Mouse (Mus musculus) spleen, adult 2 months (tissue): Measurements from ENCODE around the gene Gm20431. TPM values are rescaled to one million over a fixed set of nuclear protein-coding genes. Genes with fewer than 3 reads are reported as not detected.
"Not testable (repeated sequence)": the region's sequence is repeated elsewhere in the genome, so short reads cannot be mapped to it uniquely, and the experiment has no call there.

Experiments
- DNase-seq, 2 experiments: peaks; one replicate each; pipeline versions ENCODE4 v3.0.0 to v3.0.0-alpha.2; 2012 to 2021; ENCODE audit warnings: low spot score in 2 of 2, low read depth in 1 of 2
- H3K27ac ChIP-seq: fragments of 200-500 bp; 2 replicates; pipeline ENCODE4 v1.5.1; 2012; ENCODE audit warnings: low read length, inconsistent platforms; ENCODE audit not compliant: insufficient read depth
- H3K27me3 ChIP-seq: fragments of 200-500 bp; 2 replicates; pipeline ENCODE4 v1.6.1; 2012; ENCODE audit warnings: mild to moderate bottlenecking, moderate library complexity, low read length, inconsistent platforms; ENCODE audit not compliant: control insufficient read depth, insufficient read depth
- H3K36me3 ChIP-seq: fragments of 200-500 bp; 2 replicates; pipeline ENCODE4 v1.6.1; 2012; ENCODE audit warnings: mild to moderate bottlenecking, low read length, inconsistent platforms; ENCODE audit not compliant: control insufficient read depth, insufficient read depth
- H3K4me1 ChIP-seq: fragments of 200-500 bp; 2 replicates; pipeline ENCODE4 v1.6.1; 2011; ENCODE audit warnings: inconsistent platforms; ENCODE audit not compliant: control insufficient read depth, insufficient read depth, insufficient read length
- H3K4me3 ChIP-seq: fragments of 200-500 bp; 2 replicates; pipeline ENCODE4 v1.5.1; 2011; ENCODE audit warnings: mild to moderate bottlenecking, inconsistent platforms; ENCODE audit not compliant: insufficient read depth, insufficient read length; ENCODE audit errors: extremely low read depth
- CTCF ChIP-seq: fragments of 200-500 bp; IDR thresholded peaks from 2 replicates; pipeline ENCODE4 v1.5.1; 2011; ENCODE audit warnings: mild to moderate bottlenecking, inconsistent platforms; ENCODE audit not compliant: insufficient read depth, insufficient read length, insufficient replicate concordance; ENCODE audit errors: extremely low read depth
- POLR2A ChIP-seq: fragments of 200-500 bp; IDR thresholded peaks from 2 replicates; pipeline ENCODE4 v1.6.1; 2011; ENCODE audit warnings: low read depth, low read length, inconsistent platforms
- WGBS: fragments of 180-500 bp; shearing (Covaris S2); methylation state at CpG from one replicate; pipeline ENCODE4 v1.1.7; 2018; 5-methylcytosine and 5-hydroxymethylcytosine counted together
- polyA plus RNA-seq: library from polyadenylated mRNA; depleted of rRNA; stranded (reverse); fragments of >200 nt; gene quantifications from 2 replicates; pipeline ENCODE4 v1.2.3, GENCODE M21; 2012

The Gm20431 gene
- polyA plus RNA-seq, 1 experiment = 13.2 TPM

DNA sequence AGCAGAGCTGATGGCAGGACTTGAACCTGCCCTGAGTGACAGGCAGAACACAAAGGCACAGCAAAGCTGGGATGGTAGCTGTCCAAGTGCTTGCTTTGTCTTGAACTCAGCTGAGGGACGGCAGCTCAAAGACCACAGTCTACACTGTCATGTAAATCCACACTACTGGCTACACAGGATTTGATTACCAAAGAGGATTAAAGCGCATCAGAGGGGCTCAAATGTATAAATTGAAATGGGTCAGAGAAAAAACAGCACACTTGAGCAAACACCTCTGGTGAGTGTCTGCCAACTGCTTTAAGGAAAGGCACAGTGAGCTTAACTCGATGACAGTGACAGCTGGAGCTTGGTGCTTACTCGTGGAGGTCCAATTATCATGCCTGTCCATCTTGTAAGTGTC, 43.8 kb downstream of the Gm20431 start:
- DNase-seq = no peak
- 90% methylated on average over 4 of the region's 4 CpGs for WGBS
- peaks cover 18% of the 10 kb centered on the region; the same call in 1 of the 2 replicates for H3K4me1 ChIP-seq
- no peaks in the 10 kb centered on the region for H3K27me3 ChIP-seq
- TF ChIP-seq CTCF = no peak
- TF ChIP-seq POLR2A = no peak
- peaks cover 19% of the 10 kb centered on the region for H3K36me3 ChIP-seq
- H3K27ac ChIP-seq = no peak overlapping the region
- H3K4me3 ChIP-seq = no peak overlapping the region

DNA sequence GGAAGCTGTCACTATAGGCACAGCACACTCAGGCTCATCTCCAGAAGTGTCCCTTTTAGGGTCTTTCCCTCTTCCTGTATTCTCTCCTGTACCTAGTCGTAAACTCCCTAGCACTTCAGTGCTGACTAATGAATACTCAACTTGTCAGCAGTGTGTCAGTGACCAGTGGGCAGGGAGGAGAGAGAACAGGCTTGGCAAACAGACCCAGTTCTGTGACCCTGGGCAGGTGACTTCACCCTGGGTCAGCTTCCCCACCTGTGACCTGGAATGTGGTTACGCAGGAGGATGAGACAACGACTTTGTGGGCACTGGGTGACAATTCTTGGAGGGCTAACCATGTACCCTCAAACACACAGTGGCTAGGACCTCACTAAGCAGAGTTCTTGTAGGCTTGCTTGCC, 44.3 kb downstream of the Gm20431 start:
- no peak overlapping the region for H3K4me3 ChIP-seq
- no peaks in the 10 kb centered on the region for H3K27me3 ChIP-seq
- 81% methylated on average over 3 of the region's 3 CpGs for WGBS
- no peak overlapping the region for H3K27ac ChIP-seq
- TF ChIP-seq CTCF (no peak), POLR2A (no peak)
- H3K4me1 ChIP-seq = peaks cover 15% of the 10 kb centered on the region; the same call in 1 of the 2 replicates
- DNase-seq = no peak
- peaks cover 22% of the 10 kb centered on the region for H3K36me3 ChIP-seq

DNA sequence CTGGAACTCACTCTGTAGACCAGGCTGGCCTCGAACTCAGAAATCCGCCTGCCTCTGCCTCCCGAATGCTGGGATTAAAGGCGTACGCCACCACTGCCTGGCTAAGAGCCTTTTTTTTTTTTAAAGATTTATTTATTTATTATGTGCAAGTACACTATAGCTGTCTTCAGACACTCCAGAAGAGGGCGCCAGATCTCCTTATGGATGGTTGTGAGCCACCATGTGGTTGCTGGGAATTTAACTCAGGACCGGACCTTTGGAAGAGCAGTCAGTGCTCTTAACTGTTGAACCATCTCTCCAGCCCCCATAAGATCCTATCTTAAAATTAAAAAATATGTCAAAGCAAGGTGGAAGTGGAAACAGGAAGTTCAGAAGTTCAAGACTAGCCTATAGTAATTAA, 48.0 kb downstream of the Gm20431 start:
- DNase-seq, H3K4me1 ChIP-seq, H3K4me3 ChIP-seq, H3K27ac ChIP-seq, H3K27me3 ChIP-seq: not testable (repeated sequence)
- 98% methylated on average over 7 of the region's 7 CpGs for whole genome bisulfite sequencing
- peaks cover 33% of the 10 kb centered on the region for H3K36me3 ChIP-seq

DNA sequence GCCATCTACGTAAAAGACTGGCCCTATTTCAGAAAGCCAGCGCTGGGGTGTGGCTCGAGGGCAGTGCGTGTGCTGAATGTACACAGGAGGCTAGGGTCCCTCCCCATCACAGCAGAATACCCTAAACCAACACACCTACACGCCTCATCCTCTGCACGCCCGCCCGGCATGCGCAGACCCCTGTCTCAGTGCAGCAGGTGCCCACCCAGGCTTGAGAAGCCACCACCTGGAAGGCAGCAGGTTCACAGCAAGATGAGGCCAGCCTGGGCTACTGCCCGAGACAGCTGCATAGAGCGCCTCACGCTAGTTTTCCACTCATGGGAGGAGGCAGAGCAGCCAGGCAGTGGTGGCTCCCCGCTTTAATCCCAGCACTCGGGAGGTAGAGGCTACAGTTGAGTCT, 49.2 kb downstream of the Gm20431 start:
- H3K27ac ChIP-seq = no peak overlapping the region
- no peaks in the 10 kb centered on the region for H3K4me1 ChIP-seq
- peaks cover 26% of the 10 kb centered on the region for H3K36me3 ChIP-seq
- H3K27me3 ChIP-seq = no peaks in the 10 kb centered on the region
- H3K4me3 ChIP-seq = no peak overlapping the region
- TF ChIP-seq CTCF = no peak
- no peak for TF ChIP-seq POLR2A
- no peak for DNase-seq
- 97% methylated on average over 14 of the region's 14 CpGs for WGBS

DNA sequence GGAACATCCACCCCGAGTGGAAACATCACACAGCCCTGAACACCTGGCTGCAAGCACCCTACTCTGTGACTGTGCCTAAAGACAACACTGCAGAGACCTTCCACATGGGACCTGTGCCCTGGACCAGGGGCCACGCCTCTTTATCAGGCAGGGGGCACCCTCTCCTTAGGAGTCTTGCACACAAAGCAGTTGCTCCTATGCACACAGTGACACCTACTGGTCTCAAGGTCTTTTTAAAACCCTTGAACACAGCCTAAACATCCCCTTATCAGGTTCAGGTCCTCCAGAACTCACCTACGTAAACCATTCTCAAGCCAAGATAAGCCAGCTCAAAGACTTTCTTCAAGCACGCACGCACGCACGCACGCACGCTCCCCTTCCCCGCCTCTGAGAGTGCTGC, 50.0 kb downstream of the Gm20431 start:
- H3K4me3 ChIP-seq = no peak overlapping the region
- no peak overlapping the region for H3K27ac ChIP-seq
- H3K4me1 ChIP-seq = no peaks in the 10 kb centered on the region
- DNase-seq = no peak
- peaks cover 19% of the 10 kb centered on the region for H3K36me3 ChIP-seq
- H3K27me3 ChIP-seq = no peaks in the 10 kb centered on the region
- 88% methylated on average over 10 of the region's 10 CpGs for WGBS
- no peak for TF ChIP-seq POLR2A
- no peak for TF ChIP-seq CTCF

DNA sequence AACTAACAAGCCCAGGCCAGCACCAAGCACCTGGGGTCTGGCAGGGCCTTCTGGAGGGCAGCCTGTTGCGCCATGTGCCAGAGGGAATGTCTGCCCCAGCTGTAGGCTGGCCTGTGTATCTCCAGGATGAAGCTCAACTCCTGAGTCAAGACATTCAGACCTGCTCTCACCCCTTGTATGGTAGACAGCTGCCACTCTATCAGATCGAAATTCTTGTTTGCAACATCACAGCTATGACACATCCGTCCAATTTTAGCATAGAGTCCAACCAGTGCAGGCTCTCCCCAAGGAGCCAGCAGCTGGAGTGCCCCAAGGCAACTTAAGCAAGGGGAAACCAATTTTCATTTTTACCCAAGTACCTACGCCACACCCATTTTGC, 54.6 kb downstream of the Gm20431 start:
- H3K27ac ChIP-seq = no peak overlapping the region
- WGBS = 91% methylated on average over 4 of the region's 4 CpGs
- DNase-seq = no peak
- H3K4me1 ChIP-seq = no peaks in the 10 kb centered on the region
- no peak overlapping the region for H3K4me3 ChIP-seq
- H3K27me3 ChIP-seq = no peaks in the 10 kb centered on the region
- H3K36me3 ChIP-seq = peaks cover 9% of the 10 kb centered on the region
- no peak for TF ChIP-seq CTCF
- no peak for TF ChIP-seq POLR2A

DNA sequence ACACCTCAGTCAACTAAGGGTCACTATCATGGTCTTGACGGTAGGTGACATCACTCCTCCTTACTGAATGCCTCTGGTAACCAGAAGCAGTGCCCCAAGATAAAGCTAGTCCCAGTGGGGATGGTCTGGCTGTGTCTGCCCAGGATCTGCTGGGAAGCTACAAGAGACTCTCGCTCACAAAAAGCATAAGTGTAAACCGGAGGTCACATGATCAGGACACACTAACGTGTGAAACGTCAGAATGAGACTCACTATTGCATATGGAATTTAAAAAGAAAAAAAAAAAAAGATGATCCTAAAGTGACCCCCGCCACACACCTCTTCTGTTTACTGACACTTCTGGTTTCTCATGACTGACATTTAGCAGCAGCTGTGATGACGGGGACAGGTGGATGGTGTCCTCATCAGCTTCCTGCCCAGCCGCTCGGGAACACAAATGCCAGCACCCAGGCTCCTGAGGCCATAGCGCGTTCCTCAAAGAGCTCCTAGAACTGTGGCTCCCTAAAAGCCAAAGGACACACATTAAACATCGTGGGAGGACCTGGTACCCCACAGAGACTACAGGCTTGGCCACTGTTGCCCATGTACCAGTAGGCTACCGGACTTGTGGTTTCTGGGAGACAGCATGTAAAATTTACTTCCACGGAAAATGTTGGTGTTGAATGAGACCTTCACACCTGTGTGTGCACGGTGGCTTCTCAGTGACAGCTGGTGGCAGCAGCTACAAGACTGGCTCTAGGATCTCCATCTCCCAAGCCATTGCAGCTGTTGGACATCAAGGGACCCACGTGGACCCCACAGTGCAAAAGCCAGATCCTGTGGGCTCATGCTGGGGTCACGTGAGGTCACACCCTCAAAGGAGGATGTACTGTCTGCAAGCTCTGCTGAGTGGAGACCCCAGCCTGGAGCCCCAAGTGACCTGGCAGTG, 55.2 kb downstream of the Gm20431 start:
- no peak overlapping the region for H3K27ac ChIP-seq
- DNase-seq = no peak
- 80% methylated on average over 17 of the region's 17 CpGs for WGBS
- no peak overlapping the region for H3K4me3 ChIP-seq
- H3K36me3 ChIP-seq = peaks cover 9% of the 10 kb centered on the region
- H3K4me1 ChIP-seq = no peaks in the 10 kb centered on the region
- TF ChIP-seq POLR2A (no peak), CTCF (no peak)
- no peaks in the 10 kb centered on the region for H3K27me3 ChIP-seq
